Mouse (Mus musculus): ENCODE measurements around the gene AC170998.1. TPM values are rescaled to one million over a fixed set of nuclear protein-coding genes. Genes with fewer than 3 reads are reported as not detected.

The AC170998.1 gene
- 1 to 10 TPM; 1.4 to 2.7 TPM for total RNA-seq (2021)
- long read RNA-seq, experiment 1 = 0 reads
- long read RNA-seq, experiment 2 = 0 reads

DNA sequence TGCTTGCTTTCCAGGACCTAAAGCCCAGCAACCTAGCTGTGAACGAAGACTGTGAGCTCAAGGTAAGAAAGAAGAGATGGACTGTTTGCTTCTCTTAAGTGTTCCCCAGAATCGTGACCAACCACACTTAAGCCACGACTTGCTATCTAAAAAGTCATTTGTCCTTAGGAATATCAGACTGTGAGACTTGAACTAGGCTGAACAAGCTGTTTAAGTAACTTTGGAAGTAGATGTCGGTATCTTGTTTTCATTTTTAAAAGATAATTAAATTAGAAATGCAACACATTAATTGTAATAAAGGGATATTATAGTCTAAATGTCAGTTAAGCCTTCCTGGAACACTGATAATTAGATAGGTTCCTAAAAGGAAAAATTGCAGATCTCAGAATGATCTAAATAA, at the start of gene AC170998.1:
Gene AC170998.1, plus strand, starts transcription at position 301 of the 400 bp plus-strand sequence.
- intact Hi-C loops (cut with DNase I) = no loop called here
- DNase-seq (ENCODE audit: low spot score in 2 of 2) = no peak

DNA sequence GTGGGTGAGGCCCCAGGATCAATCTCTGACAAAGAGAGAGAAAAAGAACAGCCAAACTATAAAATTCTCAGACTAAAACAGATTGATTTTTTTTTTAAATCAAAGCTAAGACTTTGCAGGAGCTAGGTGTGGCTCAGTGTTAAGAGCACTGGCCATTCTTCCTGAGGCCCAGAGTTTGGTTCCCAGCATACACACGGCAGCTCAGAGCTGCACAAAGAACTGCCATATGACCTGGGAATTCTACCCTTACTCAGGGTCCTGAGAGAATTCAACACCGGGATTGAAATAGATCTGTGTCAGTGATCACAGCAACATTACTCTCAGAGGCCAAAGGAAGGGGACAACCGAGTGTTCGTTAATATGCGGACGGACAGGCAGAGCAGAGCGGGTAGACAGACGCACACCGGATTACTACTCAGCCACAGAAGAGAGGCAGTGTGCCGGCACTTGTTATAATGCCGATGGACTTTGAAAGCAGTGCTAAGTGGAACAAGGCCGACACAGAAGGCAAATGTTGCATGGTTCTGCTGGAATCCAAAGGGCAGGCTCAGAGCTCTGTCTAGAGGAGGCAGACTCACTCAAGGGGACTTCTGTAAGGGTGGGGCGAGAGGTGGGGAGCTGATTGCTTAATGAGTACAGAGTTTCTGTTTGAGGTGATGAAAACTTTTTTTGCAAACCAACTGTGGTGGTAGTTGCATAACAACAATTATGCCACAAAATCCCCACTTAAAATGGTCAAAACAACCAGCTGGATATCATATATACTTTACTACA, 43.4 kb upstream of the AC170998.1 start:
- no peak for DNase-seq (ENCODE audit: low spot score in 2 of 2)
- intact Hi-C loops (cut with DNase I) = no loop called here

DNA sequence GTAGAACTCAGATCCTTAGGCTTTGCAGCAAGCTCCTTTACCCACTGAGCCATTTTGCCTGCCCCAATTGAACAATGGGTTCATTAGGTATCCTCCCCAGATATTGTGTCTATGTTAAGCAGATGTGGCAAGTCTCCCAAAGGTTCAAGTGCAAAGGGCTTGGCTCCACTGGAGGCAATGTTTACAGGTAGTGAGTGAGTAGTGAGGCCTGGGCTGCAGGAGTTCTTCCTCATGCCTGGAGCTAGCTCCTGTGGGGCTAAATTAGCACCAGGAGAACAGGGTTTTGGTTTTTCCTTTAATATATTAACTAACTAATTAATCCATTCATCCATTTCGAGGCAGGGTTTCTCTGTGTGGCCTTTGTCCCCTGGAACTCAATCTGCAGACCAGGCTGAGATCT, 42.3 kb upstream of the AC170998.1 start:
- intact Hi-C loops (cut with DNase I) = no loop called here
- no peak for DNase-seq (ENCODE audit: low spot score in 2 of 2)

DNA sequence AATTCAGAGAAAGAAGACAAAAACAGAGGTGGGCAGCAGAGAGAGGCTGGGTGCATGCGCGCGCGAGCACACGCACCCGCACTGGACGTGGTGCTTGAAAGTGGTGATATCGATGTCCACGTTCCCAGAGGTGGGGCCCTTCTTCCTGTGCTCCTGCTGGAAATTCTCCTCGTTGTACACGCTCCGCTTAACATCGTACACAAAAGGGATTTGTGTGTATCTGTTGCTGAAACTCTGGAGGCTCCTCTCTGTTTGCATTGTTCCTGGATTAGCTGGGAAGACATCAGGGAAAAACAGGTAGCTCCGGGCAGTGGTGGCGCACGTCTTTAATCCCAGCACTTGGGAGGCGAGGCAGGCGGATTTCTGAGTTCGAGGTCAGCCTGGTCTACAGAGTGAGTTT, 41.3 kb upstream of the AC170998.1 start:
- DNase-seq (ENCODE audit: low spot score in 2 of 2) = no peak
- intact Hi-C loops (cut with DNase I) = no loop called here

DNA sequence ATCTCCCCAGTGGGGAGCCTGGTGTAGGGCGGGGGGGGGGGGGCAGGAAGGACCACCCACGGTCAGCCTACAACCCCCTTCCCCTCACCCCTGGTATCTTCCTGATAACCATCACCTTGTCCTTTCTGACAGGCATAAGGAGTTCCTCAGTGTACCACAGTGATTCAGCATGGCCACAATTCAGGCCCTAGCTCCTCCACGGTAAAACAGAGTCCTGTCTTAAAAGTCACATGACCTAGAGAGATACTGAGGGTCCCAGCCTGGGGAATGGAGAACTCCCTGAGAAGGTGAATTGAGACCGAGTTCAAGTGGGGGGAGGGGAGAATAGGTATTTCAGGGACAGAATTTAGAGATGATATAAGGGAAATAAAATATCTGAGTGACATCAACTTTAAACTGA, 38.5 kb upstream of the AC170998.1 start:
- DNase-seq (ENCODE audit: low spot score in 2 of 2) = no peak
- intact Hi-C loops (cut with DNase I) = no loop called here

DNA sequence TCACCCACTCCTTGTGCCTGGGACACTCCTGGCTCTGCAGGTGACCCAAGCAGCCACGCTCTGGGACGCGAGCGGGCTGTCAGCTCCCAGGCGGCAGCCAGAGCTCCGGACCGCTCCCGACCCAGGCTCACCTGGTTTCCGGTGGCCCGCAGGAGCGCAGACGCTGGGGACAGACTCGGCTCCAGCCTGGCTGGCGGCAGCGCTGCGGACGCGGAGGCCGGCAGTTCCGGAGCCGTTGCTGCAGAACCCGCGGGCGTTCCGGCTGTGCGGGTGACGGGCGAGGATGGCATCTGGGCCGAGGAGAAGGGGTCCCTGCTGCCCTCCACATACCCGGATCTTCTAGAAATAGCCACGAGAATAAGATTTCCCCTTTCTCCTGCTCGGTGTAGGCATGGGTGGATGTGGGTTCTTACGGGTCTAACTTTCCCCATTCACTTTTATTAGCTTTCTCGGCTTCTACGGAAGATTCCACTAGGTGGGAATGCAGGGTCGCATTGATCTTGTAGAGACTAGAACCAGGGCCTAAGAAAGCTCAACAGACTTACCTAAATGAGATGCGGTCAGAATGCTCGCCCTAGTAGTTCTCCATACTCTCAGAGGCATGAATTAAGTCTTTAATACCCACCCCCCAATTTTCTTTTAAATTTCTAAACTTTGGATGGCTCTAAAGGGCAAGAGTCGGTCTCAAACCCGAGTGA, 36.1 kb upstream of the AC170998.1 start, which contains the start of gene Slc26a8:
Gene Slc26a8, minus strand, starts transcription at position 648 of the 698 bp plus-strand sequence.
- intact Hi-C loops (cut with DNase I) = loop anchor here (2.0 to 10.0 kb wide), 3 partner anchors 53 to 185 kb away; partner anchors contain the start of gene Brpf3

DNA sequence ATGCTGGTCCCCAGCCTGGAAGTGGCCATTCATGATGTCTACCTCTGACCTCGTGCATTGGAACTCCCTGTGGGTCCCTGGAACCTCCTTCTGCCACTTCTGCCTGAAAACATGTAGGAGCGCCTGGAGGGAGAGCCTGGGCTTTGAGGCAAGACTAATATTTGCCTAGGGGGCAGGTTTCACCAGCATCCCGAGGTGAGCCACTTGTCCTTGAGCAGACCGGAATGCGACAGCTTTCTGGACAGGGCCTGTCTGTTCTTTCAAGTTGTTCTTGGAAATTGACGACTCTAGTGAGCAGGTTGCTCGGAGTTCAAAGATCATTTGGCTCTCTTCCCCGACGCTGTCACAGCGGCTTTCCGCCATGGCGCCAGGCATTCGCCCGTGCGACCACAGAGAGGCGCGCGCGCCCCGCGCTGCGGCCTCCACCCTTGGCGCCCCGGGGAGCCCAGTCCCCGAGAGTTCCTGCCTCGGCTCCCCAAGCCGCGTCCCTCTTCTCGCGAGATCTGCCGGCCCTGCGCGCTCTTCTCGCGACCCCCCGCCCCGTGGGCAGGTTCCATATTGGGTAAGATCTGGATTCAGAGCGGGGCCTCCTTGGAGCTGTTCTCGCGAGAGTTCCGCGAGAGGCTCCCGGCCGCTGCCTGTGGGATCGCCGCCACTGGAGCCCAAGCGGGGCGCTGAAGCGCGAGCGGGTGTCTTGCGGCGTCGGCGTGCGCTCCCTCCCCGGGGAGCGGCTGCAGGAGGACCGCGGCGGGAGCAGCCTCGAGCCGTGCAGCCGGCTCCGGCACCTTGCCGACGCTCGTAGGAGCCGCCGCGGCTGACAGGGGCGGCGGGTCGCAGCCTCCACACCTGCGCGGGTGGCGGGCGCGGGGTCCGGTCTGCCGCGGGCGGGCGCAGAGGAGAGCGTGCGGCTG, 34.9 kb upstream of the AC170998.1 start, which contains the start of gene Mapk14:
Gene Mapk14, plus strand, starts transcription at position 554 of the 911 bp plus-strand sequence.
- intact Hi-C loops (cut with DNase I) = loop anchor here (2.0 to 10.0 kb wide), 3 partner anchors 51 to 184 kb away; partner anchors contain the start of gene Brpf3
- peak; percentile 99 to 100 for DNase-seq (ENCODE audit: low spot score in 2 of 2)

More for the DNA sequence above, 36.1 kb upstream of the AC170998.1 start, which contains the start of gene Slc26a8:
- DNase-seq (ENCODE audit: low spot score in 2 of 2) = peak in 1 of 2 experiments; percentile 39

DNA sequence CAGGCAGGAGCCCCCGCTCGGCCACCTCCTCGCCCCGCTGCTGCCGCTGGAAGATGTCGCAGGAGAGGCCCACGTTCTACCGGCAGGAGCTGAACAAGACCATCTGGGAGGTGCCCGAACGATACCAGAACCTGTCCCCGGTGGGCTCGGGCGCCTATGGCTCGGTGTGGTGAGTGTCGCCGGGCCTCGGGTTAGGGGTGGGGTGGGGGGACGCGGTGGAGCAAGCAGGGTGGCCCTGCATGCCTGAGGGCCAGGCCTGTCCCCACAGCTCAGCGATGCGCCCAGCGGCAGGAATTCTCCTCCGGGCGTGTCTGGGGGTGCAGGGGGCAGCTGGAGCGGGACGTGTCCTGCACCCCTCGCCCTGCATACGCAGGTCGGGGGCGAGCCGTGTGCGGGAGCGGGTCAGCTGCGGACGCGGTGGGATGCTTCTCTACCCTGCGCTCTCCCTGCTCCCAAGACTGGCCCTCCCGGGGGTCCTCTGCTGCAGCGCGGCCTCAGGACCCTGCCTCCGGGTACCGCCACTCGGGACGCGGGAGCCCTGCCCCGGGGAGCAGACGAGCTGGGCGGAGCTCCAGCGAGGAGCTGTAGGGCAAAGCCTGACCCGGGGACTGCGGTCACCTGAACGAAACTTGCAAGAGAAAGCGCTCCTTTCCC, 34.1 kb upstream of the AC170998.1 start:
- intact Hi-C loops (cut with DNase I) = loop anchor here (2.0 to 10.0 kb wide), 3 partner anchors 50 to 183 kb away; partner anchors contain the start of gene Brpf3
- DNase-seq (ENCODE audit: low spot score in 2 of 2) = no peak

DNA sequence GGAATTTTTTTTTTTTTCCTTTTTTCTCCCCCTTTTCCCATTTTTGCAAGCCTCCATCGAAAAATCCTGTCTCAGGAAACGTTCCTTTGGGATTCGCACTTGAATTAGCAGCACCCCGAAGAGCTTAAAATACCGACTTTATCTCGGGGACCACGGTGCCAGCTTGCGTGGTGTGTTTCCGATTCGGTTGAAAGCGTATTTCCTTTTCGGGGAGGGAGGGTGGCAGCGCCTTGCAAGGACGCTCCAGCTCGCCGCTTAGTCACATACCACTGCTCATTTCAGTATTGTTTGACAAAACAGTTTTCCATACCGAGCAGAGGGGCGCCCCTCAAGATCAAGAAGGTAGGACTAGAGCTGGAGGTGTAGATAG, 33.6 kb upstream of the AC170998.1 start:
- peak; percentile 52 to 65 for DNase-seq (ENCODE audit: low spot score in 2 of 2)
- intact Hi-C loops (cut with DNase I) = loop anchor here (5.0 to 10.0 kb wide), 2 partner anchors 50 to 182 kb away; no protein-coding TSS in a partner anchor

DNA sequence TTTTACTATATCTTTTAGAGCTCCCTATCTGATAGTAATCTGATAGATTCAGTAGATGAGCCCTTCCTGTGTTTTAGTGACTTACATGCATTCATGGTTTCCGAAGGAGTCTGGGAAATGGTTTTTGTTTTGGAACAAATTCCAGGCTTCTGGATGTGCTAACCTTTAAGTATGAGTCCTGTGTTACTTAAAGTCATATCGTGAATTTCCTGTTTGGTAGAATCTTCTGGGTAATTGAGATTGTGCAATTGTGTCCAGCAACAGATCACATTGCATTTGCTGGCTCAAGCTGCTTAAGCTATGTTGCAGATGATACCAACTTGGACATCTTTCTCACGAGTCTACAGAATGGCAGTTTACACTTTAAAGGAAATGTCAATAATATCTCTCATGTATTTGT, 32.8 kb upstream of the AC170998.1 start:
- DNase-seq (ENCODE audit: low spot score in 2 of 2) = no peak
- intact Hi-C loops (cut with DNase I) = loop anchor here (5.0 to 10.0 kb wide), 2 partner anchors 49 to 182 kb away; no protein-coding TSS in a partner anchor

DNA sequence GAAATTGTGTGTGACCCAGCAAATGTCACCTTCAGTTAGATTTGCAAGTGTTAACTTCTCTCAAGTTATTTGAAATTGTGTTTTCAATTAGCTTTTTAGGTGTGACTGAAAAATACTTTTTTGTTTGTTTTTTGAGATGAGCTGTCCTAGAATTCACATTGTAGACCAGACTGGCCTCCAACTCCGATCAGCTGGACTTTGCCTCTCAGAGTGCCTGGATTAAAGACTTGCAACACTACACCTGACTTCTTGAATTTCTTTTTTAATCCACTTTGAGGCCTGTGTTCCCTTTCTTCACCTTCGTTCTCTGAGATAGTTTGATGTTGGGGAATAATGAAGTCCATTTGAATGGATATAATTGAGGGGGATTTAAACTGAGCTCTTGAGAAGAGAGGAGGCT, 31.8 kb upstream of the AC170998.1 start:
- intact Hi-C loops (cut with DNase I) = loop anchor here (5.0 to 10.0 kb wide), 2 partner anchors 48 to 181 kb away; no protein-coding TSS in a partner anchor
- no peak for DNase-seq (ENCODE audit: low spot score in 2 of 2)

DNA sequence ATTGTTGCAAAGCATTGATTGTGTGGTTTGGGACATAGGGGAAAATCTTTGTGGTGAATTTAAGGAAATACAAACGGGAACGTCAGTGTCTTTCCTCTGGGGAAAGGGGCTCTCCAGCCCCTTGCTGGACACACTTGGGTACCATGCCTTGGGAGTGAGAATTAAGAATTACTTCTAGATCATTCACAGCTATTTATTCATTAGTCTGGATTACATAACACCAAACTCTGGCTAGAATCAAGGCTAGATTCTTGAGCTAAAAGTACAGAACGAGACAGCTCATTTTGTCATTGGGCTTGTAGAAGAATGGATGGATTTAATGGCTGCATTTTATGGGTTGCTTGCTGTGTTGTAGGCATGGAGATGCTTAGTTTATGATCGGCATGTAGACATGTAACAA, 31.1 kb upstream of the AC170998.1 start:
- no peak for DNase-seq (ENCODE audit: low spot score in 2 of 2)
- intact Hi-C loops (cut with DNase I) = loop anchor here (5.0 to 10.0 kb wide), 2 partner anchors 47 to 180 kb away; no protein-coding TSS in a partner anchor

DNA sequence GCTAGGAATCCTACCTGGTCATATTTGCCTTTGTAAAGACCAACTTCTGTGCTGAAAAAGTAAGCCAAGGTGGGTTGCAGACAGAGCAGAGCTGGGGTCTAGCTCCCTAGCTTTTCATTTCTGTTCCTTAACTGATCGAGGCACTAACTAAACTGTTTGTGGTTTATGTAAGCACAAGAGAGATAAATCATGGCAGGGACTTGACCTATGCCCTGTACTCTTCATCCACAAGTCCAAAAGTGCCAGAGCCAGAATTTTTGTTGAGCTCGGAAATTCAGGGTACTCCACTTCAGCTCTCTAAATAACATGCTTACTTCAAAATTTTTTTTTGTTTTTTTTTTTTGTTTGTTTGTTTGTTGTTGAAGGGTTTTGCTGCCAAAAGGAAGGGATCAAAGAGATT, 29.2 kb upstream of the AC170998.1 start:
- no peak for DNase-seq (ENCODE audit: low spot score in 2 of 2)
- intact Hi-C loops (cut with DNase I) = loop anchor here (10.0 kb wide), 1 partner anchor 178 kb away; no protein-coding TSS in a partner anchor

DNA sequence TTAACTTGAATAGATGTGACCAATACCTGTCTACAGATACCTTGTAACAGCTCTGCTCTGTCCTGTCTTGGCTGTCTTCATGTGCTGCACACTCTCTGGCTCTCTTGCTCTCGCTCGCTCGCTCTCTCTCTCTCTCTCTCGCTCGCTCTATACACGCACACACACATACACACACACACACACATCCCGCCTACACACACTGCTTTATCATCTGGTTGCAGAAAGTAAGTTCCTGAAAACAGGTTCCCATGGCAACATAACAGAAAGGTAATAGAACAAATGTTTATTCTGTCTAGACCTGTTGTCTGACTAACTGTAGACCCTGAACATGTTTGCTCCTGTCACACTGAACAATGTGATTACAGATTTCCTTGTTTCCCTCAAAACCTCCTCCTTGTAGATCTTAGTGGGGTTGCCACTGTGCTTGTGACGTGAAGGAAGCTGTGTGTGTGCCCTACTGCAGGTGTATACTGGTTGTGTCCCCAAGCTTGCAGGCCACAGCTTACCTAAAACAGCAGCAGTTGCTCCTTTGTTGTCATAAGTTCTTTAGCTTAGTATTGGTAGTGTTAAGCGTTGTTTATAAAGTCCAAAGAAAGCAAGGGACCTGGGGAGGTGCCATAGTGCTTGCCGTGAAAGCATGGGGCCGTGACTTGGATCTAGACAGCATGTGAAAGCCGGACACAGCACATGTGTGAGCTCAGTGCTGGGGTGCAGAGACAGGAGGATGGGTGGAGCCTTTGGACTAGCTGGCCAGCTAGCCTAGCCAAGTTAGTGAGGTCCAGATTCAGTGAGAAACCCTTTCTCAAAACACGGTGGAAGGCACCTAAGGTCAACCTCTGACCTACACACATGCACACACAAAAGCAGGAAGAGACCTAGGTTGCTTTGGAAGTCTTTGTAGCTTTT, 28.3 kb upstream of the AC170998.1 start:
- DNase-seq (ENCODE audit: low spot score in 2 of 2) = peak in 1 of 2 experiments; percentile 81
- intact Hi-C loops (cut with DNase I) = loop anchor here (10.0 kb wide), 1 partner anchor 177 kb away; no protein-coding TSS in a partner anchor

DNA sequence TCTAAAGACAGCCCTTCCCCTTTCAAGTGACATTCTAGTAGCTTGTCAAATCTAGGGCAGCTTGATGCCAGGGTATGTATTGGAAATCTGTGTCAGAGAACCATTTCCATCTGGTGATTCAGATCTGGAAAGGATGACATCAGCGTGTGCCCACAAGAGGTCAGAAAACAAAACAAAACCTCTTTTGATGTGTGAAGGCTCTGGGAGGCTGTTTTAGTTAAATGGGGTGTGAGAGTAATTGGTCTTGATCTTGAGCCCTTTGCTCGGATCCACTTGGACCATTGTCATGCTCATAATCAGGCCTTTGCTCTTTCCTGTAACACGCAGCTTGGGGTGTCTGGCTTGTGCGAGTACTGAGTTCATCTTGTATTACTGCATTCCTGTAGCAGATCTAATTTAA, 27.6 kb upstream of the AC170998.1 start:
- intact Hi-C loops (cut with DNase I) = loop anchor here (10.0 kb wide), 1 partner anchor 177 kb away; no protein-coding TSS in a partner anchor

DNA sequence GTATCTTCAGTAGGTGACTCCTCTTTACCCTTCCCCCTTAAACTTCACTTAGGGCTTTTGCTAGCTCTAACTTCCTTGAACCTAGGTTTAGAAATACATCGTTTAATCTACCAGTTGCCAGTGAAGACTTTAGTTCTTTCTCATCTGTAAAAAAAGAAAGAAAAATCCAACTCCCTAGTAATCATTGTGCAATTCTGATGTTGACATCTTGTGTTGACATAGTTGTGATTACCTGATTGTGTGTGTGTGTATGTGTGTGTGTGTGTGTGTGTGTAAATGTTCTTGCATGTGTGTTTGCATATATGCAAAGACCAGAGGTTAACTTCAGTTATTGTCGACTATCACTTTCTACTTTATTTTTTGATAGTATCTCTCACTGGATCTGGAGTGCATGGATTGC, 27.2 kb upstream of the AC170998.1 start:
- intact Hi-C loops (cut with DNase I) = loop anchor here (10.0 kb wide), 1 partner anchor 176 kb away; no protein-coding TSS in a partner anchor
- DNase-seq (ENCODE audit: low spot score in 2 of 2) = no peak

More for the DNA sequence above, 27.6 kb upstream of the AC170998.1 start:
- no peak for DNase-seq (ENCODE audit: low spot score in 2 of 2)

DNA sequence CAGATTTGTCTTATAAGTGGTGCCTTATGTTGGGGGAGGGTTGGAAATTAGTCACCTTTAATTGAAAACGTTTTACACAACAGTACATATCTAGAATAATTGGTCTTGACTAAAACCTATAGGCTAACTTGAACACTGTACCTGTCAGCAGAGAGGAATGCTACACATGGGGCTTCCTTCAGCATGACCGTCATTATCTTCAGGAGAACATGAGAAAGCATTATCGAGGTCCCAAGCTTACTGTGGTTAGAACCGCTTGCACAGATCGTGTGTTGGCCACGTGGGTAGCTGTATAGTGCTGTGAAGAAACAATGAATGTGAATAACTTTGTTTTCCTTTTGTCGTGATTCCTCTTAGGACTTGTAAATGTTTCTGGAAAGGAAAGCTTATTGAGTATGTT, 26.1 kb upstream of the AC170998.1 start:
- DNase-seq (ENCODE audit: low spot score in 2 of 2) = no peak
- intact Hi-C loops (cut with DNase I) = loop anchor here (10.0 kb wide), 1 partner anchor 175 kb away; no protein-coding TSS in a partner anchor

All from left cerebral cortex, postnatal 14 days (tissue).